Mouse (Mus musculus) NIH3T3 (cell line): ENCODE results near the gene Macc1.

Experiments
- DNase-seq: peaks from one replicate; pipeline ENCODE4 v3.0.0-alpha.2; 2012; ENCODE audit warnings: low read depth

The Macc1 gene

GRCm38 (mm10) chr12:119483922-119484631 lies 170.0 kb downstream of the Macc1 start:
- no peak for DNase-seq

DNA sequence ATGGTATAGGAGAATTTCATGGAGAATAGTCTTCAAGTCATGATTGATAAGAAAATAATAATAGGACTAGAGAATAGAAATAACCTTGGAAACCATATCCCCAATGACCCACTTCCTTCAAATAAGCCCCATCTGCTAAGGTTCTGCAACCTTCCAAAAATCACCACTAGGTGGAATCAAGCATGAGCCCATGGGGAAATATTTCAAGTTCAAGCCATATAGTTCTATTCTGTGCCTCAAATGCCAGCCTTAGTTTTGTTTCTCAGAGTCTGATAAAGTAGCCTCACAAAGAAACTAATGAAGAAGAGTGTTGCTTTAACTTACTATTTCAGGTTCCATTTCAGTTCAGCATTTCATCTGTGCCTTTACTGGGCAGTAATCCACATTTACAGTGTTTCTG lies 197.1 kb downstream of the Macc1 start:
- no peak for DNase-seq
